Mouse (Mus musculus): ENCODE results near the gene Mt1. TPM values are rescaled to one million over a fixed set of nuclear protein-coding genes. Genes with fewer than 3 reads are reported as not detected.

The Mt1 gene
- polyA plus RNA-seq, 1 experiment from 2014 or later = 418 TPM

- WGBS (ENCODE audit: missing documents) = 92% methylated on average over 6 of the region's 6 CpGs
- Histone ChIP-seq H3K36me3 (ENCODE audit: inconsistent target) (no peaks in the 10 kb centered on the region), H3K27ac (no peak overlapping the region), H3K4me3 (ENCODE audit: inconsistent target) (no peak overlapping the region), H3K79me2 (ENCODE audit: inconsistent target) (no peaks in the 10 kb centered on the region)
These were observed 30.8 kb downstream of the Mt1 start for GRCm38 (mm10) chr8:94209639-94210038.

GRCm38 (mm10) chr8:94210225-94210624, 31.3 kb downstream of the Mt1 start:
- Histone ChIP-seq H3K36me3 (ENCODE audit: inconsistent target) (no peaks in the 10 kb centered on the region), H3K27ac (no peak overlapping the region), H3K4me3 (ENCODE audit: inconsistent target) (no peak overlapping the region), H3K79me2 (ENCODE audit: inconsistent target) (peaks cover 5% of the 10 kb centered on the region)
- WGBS (ENCODE audit: missing documents) = 91% methylated on average over 3 of the region's 3 CpGs

GRCm38 (mm10) chr8:94213819-94214218, 34.9 kb downstream of the Mt1 start:
- WGBS (ENCODE audit: missing documents) = 62% methylated on average over 6 of the region's 6 CpGs
- Histone ChIP-seq H3K27ac (no peak overlapping the region), H3K79me2 (ENCODE audit: inconsistent target) (peaks cover 41% of the 10 kb centered on the region), H3K4me3 (ENCODE audit: inconsistent target) (peak overlapping the region; percentile 10; the same call in 1 of the 2 replicates), H3K36me3 (ENCODE audit: inconsistent target) (no peaks in the 10 kb centered on the region)

GRCm38 (mm10) chr8:94214252-94215173, 35.6 kb downstream of the Mt1 start, which contains the start of gene Nup93:
TSS of gene Nup93 (plus strand) at chr8:94214564.
- Histone ChIP-seq H3K27ac (no peak within 1 kb of the TSS), H3K79me2 (ENCODE audit: inconsistent target) (peaks cover 48% of the 10 kb centered on the region), H3K4me3 (ENCODE audit: inconsistent target) (peak within 1 kb of the TSS; percentile 61), H3K36me3 (ENCODE audit: inconsistent target) (no peaks in the 10 kb centered on the region)
- 1% methylated on average over 67 of the region's 68 CpGs for WGBS (ENCODE audit: missing documents)

- Histone ChIP-seq H3K79me2 (ENCODE audit: inconsistent target) (peaks cover 39% of the 10 kb centered on the region), H3K36me3 (ENCODE audit: inconsistent target) (no peaks in the 10 kb centered on the region), H3K27ac (peak overlapping the region; percentile 80), H3K4me3 (ENCODE audit: inconsistent target) (no peak overlapping the region)
- 91% methylated on average over 7 of the region's 7 CpGs for WGBS (ENCODE audit: missing documents)
These were observed 48.6 kb downstream of the Mt1 start for GRCm38 (mm10) chr8:94227381-94227939.

Other genes starting within 250 kb of the Mt1 start
- 58.0 to 95.8 TPM (median 83.8 TPM) in 3 replicates for gene Amfr, start 166.2 kb upstream of the Mt1 start, polyA plus RNA-seq (2018)
- 14.7 to 21.2 TPM (median 18.5 TPM) in 3 replicates for gene Nudt21, start 142.1 kb upstream of the Mt1 start, polyA plus RNA-seq (2018)
- 9.5 to 14.0 TPM (median 11.2 TPM) in 3 replicates for gene Ogfod1, start 141.9 kb upstream of the Mt1 start, polyA plus RNA-seq (2018)
- gene Bbs2, start 80.2 kb upstream of the Mt1 start, polyA plus RNA-seq (2018) = 2.6 to 5.6 TPM (median 3.7 TPM) in 3 replicates
- not detected in 3 replicates for gene Mt4, start 41.9 kb upstream of the Mt1 start, polyA plus RNA-seq (2018)
- gene Mt3, start 26.5 kb upstream of the Mt1 start, polyA plus RNA-seq (2018) = not detected in 3 replicates
- gene Mt2, start 6.4 kb upstream of the Mt1 start, polyA plus RNA-seq (2018) = 23.3 to 71.9 TPM (median 36.5 TPM) in 3 replicates
- gene Nup93, start 35.5 kb downstream of the Mt1 start, polyA plus RNA-seq (2018) = 20.6 to 35.1 TPM (median 24.9 TPM) in 3 replicates
- not detected in 3 replicates for gene Slc12a3, start 150.1 kb downstream of the Mt1 start, polyA plus RNA-seq (2018)
- gene Herpud1, start 207.4 kb downstream of the Mt1 start, polyA plus RNA-seq (2018) = 10.5 to 51.9 TPM (median 22.0 TPM) in 3 replicates